Mouse (Mus musculus) adrenal gland, postnatal 10 days (tissue): ENCODE results near the gene Jdp2. TPM values are rescaled to one million over a fixed set of nuclear protein-coding genes. Genes with fewer than 3 reads are reported as not detected.

Experiments
- DNase-seq: peaks from one replicate; pipeline ENCODE4 v3.0.0; 2021; ENCODE audit warnings: mixed read lengths
- total RNA-seq, 2 experiments: library from RNA; stranded (reverse); gene quantifications; 2 replicates each; pipeline ENCODE4 v1.2.3; 2021

The Jdp2 gene
- total RNA-seq, 2 experiments from 2014 or later: 13.1 to 23.6 TPM

- no peak for DNase-seq
Measured at GRCm38 (mm10) chr12:85637932-85638331, 39.1 kb downstream of the Jdp2 start.

- no peak for DNase-seq
Measured at GRCm38 (mm10) chr12:85638541-85639325, 39.9 kb downstream of the Jdp2 start.

GRCm38 (mm10) chr12:85639326-85640008, 40.6 kb downstream of the Jdp2 start:
- DNase-seq: peak; percentile 61

- DNase-seq: no peak
Measured at GRCm38 (mm10) chr12:85640852-85641563, 42.2 kb downstream of the Jdp2 start.

GRCm38 (mm10) chr12:85641564-85641931, 42.7 kb downstream of the Jdp2 start:
- no peak for DNase-seq

GRCm38 (mm10) chr12:85643735-85644134, 44.9 kb downstream of the Jdp2 start:
- DNase-seq: peak; percentile 51

DNA sequence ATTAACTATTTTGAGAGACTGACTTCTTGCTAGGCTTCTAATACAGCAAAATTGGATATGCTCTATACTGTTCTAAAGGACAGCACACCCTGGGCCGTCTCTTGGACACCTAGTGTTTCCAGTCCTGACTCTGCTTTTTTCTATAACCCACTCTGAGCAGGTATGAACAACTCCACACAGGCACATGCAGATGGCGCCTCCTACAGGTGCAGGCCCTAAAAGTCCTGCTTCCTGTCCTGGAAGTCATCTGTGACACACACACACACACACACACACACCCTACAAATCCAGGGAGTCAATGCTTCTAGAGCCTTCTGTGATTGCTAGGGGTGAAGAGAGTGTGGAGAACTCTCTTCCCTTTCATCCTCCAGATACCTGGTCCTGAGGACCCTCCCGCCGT, 46.8 kb downstream of the Jdp2 start:
- peak; percentile 57 for DNase-seq

GRCm38 (mm10) chr12:85647346-85647745, 48.5 kb downstream of the Jdp2 start:
- peak; percentile 49 for DNase-seq

GRCm38 (mm10) chr12:85647955-85648354, 49.1 kb downstream of the Jdp2 start:
- no peak for DNase-seq

GRCm38 (mm10) chr12:85659319-85659718, 60.5 kb downstream of the Jdp2 start:
- DNase-seq: no peak

- DNase-seq: no peak
Measured at GRCm38 (mm10) chr12:85660855-85661254, 62.0 kb downstream of the Jdp2 start.

- DNase-seq: peak; percentile 40
Measured at GRCm38 (mm10) chr12:85662232-85662631, 63.4 kb downstream of the Jdp2 start.

GRCm38 (mm10) chr12:85662896-85663295, 64.1 kb downstream of the Jdp2 start:
- DNase-seq: peak; percentile 81

DNA sequence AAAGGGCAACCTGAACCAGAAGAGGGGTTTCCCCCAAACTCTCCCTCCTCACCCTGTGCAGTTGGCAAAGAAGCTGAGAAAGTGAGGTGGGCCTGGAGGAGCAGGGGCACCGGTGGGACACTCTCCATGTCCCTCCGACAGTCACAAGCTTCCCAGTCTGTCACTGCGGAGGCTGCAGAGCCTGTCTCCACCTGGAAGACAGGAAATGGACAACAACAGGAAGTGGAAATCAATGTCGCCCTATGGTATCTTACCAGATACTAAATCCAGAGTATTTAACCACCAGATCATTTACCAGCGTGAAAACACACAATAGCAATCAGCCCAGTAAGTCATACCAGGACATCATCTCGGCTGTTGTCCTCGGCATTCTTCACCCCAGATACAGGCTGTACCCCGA, 67.3 kb downstream of the Jdp2 start:
- DNase-seq: no peak

DNA sequence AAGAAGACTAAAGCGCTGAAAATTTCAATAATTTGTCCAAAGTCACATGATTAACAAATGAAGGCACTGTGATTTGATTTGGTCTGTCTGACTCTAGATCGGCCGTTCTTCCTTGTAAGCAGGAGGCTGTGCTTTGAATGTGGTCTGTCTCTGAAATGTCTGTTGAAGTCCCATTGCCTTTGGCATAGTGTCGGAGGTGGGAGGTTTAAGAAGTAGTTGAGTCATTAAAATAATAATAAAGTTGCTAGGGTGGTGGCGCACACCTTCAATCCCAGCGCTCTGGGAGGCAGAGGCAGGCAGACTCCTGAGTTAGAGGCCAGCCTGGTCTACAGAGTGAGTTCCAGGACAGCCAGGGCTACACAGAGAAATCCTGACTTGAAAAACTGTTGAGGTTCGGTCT, 68.2 kb downstream of the Jdp2 start:
- DNase-seq: no peak

DNA sequence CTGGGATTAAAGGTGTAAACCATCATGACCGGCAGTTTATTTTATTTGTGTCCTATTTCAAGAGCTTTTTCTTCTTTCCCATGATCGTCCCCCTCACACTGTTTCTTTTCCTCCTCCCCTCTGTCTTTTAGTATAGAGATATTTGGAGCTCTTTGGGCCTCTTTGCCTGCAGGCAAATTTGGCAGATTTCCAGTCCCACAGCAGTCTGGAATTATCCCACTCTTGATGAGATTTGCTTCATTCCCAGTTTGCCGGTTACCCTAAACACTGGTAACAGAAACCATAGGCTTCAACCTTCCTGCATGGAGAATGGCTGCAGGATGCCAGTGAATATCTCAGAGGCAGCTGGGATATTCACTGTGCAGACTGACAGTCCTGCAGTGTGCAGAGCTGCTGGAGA, 69.9 kb downstream of the Jdp2 start:
- DNase-seq: no peak

DNA sequence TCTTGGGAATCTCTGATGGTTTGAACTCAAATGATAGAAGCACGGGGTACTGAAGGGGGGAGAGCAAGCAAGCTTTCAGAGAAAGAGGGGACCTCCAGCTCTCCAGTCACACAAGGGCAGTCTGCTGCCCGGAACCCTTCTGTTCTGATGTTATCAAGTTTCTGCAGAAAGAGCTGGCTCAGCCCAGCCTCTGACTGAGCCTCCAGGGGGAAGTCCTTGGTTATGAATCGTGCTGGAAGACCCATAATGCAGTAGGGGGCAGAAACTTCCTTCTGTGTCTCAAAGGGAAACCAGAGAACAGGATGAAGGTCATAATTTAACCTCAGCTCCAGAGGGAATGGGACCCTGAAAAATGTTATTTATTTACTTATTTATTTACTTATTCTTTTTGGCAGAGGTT, 71.3 kb downstream of the Jdp2 start:
- DNase-seq: peak; percentile 19

GRCm38 (mm10) chr12:85673914-85674313, 75.1 kb downstream of the Jdp2 start:
- no peak for DNase-seq

- DNase-seq: no peak
Measured at GRCm38 (mm10) chr12:85679117-85679516, 80.3 kb downstream of the Jdp2 start.

- no peak for DNase-seq
Measured at GRCm38 (mm10) chr12:85679808-85680207, 81.0 kb downstream of the Jdp2 start.

- DNase-seq: no peak
Measured at GRCm38 (mm10) chr12:85682328-85682727, 83.5 kb downstream of the Jdp2 start.

DNA sequence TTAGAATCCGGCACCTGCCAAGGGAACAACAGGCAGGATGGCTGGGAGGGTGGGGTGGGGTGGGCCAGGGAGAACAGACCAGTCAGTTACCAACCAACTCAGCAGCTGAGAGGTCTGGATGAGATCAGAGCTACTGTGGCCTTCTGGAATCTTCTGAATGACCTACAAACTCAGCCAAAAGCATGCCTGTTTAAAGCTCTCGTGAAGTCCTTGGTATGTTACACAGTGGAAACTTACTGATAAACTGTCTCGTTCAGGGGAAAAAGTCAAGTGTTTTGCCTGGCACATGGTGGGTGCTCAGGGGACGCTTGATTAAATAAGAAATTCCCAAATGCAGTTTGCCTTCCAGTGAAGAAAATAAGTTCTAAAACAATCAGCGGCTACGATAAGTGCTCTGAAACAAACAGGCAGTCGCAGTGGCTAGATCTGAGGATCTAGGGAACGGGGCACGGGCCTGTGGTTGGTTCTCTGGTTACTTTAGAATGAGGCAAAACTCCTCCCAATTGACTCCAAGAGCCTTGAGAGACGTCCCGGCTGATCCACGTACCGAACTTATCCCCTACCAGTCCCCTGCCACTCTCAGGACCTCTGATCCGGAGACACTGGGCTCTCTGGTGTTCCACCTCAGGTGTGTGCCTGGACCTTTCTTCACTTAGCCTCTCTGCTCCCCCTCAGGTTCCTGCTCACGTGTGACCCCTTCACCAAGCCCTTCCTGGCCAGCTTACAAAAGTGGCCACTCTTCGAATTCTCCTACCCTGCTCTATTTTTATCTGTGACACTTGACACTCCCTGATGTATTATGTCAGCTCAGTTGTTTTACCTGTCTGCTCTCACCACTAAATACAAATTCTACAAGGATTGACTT, 85.8 kb downstream of the Jdp2 start:
- DNase-seq: no peak
